Mouse (Mus musculus) liver, adult 2 months (tissue): ENCODE results near the gene Gm9970.

Source experiments
- CTCF ChIP-seq: fragments of 200-500 bp; IDR thresholded peaks from 2 replicates; pipeline ENCODE4 v1.5.1; 2011; ENCODE audit warnings: low read depth, low read length, control low read depth
- POLR2A ChIP-seq: fragments of 200-500 bp; IDR thresholded peaks from 2 replicates; pipeline ENCODE4 v1.6.1; 2011; ENCODE audit warnings: low read length, control low read depth; ENCODE audit not compliant: insufficient read depth; ENCODE audit errors: extremely low read depth

DNA sequence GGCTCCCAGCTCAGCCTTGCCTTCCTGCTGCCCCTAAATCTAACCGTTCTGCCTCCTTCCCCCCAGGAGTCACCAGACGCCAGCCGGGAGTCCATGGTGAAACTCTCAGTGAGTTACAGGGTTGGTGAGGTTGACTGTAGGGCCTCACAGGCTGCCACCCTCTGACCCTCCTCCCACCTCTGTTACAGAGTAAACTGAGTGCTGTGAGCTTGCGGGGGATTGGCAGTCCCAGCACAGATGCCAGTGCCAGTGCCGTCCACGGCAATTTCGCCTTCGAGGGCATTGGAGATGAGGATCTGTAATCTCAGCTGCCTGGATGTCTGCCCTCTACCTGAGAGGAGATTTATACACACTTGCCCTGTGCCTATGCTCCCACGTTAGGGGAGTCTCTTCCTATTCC lies 42.9 kb downstream of the Gm9970 start:
- no peak for TF ChIP-seq CTCF
- TF ChIP-seq POLR2A: no peak
